Mouse (Mus musculus): ENCODE results near the gene Taf3. TPM values are rescaled to one million over a fixed set of nuclear protein-coding genes. Genes with fewer than 3 reads are reported as not detected.

Taf3 gene
- total and polyA plus RNA-seq, 3 experiments: 5.5 to 30.8 (median 20.8) TPM

DNA sequence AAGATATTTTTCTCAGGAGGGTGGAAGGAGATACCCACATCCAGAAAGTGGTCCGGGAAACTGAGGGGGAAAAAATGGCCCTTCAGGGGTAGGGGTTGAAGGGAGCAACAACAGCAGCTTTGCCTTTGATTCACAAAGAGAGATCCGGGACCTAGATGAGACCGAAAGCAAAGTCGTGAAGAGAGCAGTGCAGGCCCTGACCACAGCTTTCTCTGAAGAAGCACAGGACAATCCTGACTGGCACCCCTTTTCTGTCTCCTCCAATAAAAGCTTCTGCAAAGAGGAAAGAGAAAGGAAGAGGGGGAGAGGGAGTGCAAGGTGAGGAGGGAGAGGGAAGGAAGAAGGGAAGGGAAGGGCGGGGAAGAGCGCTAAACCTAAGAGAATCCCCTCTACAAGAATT is 176.6 kb downstream of the Taf3 start:
- no peak for TF ChIP-seq POLR2AphosphoS5 (IDR thresholded peaks at IDR 0.05; ENCODE audit: insufficient replicate concordance, low read depth, low read length)
- no peak for TF ChIP-seq TAL1 (conservative IDR thresholded peaks at IDR 0.05; ENCODE audit: low read depth, low read length)
- TF ChIP-seq GATA1 (IDR thresholded peaks at IDR 0.05; ENCODE audit: borderline replicate concordance, low read length): no peak
- no peak for TF ChIP-seq GATA2 (IDR thresholded peaks at IDR 0.05; ENCODE audit: borderline replicate concordance, low read depth, low read length)
- TF ChIP-seq CTCF (IDR thresholded peaks at IDR 0.05; ENCODE audit: low read depth, low read length): no peak
- ATAC-seq (ENCODE audit: extremely low read depth, insufficient number of reproducible peaks, low FRiP score, poor library complexity, severe bottlenecking): no peak
- H3K4me3 ChIP-seq (ENCODE audit: low read depth, low read length): no peak overlapping the region
- peaks cover 3% of the 10 kb centered on the region; the same call in 1 of the 2 replicates for H3K27me3 ChIP-seq (ENCODE audit: insufficient read depth, low read length)
- H3K36me3 ChIP-seq (replicated peaks): peaks cover 51% of the 10 kb centered on the region
- no peak for DNase-seq (ENCODE audit: low spot score)
- H3K9me3 ChIP-seq (replicated peaks): no peaks in the 10 kb centered on the region
- H3K4me1 ChIP-seq (ENCODE audit: insufficient read depth, low read depth, low read length): peaks cover 35% of the 10 kb centered on the region

DNA sequence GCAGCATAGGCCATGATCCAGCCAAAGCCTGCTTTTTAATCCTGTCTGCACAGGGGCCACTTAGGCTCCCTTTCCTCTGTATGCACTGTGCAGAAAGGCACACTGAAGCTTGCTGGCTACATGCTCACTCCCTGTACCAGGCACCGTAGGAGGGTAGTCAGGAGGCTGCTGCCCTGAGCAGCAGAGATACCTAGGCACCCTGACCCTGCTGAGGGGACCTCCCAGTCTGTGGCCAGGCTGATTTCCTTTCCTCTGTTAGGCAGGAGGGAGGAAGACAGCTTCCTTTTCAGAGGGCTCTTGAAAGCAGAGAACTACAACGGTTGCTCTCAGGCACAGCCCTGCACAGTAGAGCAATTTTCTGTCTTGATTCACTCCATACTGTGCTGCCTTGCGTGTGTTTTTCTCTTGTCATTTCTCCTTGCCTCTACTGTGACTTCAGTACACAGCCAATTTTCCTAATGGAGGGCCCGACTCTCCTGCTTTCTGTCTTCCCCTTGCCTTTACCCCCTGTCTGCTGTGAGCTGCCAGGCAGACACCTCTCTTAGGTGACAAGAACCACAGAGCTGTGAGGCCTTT is 177.2 kb downstream of the Taf3 start:
- Histone ChIP-seq H3K4me1 (ENCODE audit: insufficient read depth, low read depth, low read length) (peaks cover 35% of the 10 kb centered on the region), H3K27me3 (ENCODE audit: insufficient read depth, low read length) (no peaks in the 10 kb centered on the region; the same call in 1 of the 2 replicates), H3K4me3 (ENCODE audit: low read depth, low read length) (no peak overlapping the region), H3K36me3 (replicated peaks) (peaks cover 52% of the 10 kb centered on the region), H3K9me3 (replicated peaks) (no peaks in the 10 kb centered on the region)
- no peak for DNase-seq (ENCODE audit: low spot score)
- ATAC-seq (ENCODE audit: extremely low read depth, insufficient number of reproducible peaks, low FRiP score, poor library complexity, severe bottlenecking): peak; percentile 37
- TF ChIP-seq CTCF (IDR thresholded peaks at IDR 0.05; ENCODE audit: low read depth, low read length) (no peak), TAL1 (conservative IDR thresholded peaks at IDR 0.05; ENCODE audit: low read depth, low read length) (no peak), GATA1 (IDR thresholded peaks at IDR 0.05; ENCODE audit: borderline replicate concordance, low read length) (no peak), POLR2AphosphoS5 (IDR thresholded peaks at IDR 0.05; ENCODE audit: insufficient replicate concordance, low read depth, low read length) (no peak), GATA2 (IDR thresholded peaks at IDR 0.05; ENCODE audit: borderline replicate concordance, low read depth, low read length) (no peak)

DNA sequence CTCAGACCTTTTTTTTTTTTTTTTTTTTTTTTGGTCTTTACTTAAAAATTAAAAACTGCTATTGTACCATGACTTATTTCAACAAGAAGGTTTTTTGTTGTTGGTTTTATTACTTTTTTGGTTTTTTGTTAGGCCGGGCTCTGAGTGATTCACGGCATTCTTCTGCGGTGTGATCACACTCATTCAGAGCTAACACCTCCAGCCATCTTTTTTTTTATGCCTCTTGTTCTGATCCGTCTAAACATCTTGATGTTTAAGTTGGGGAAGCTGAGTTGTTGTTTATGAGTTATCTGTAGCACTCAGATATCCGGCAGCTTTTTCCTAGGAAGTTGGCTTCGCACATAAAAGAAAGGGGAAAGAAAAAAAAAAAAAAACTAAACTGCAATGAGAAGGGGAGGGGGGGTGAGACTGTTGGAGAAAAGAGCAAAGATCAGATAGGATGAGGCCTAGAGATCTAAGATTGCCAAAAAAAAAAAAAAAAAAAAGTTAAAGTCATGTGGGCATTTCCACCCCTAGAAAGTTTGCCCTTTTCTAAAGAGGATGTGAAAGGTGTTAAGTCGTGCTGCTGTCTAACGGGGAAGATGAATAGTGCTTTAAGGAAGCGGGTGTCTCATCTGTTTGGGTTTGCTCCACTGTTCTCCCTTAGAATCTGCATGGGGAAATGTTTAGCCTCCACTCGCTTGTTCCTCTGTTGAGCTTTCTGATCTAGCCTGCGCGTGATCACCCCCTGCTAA is 181.1 kb downstream of the Taf3 start:
- Histone ChIP-seq H3K27me3 (ENCODE audit: insufficient read depth, low read length) (no peaks in the 10 kb centered on the region), H3K9me3 (replicated peaks) (no peaks in the 10 kb centered on the region), H3K36me3 (replicated peaks) (peaks cover 42% of the 10 kb centered on the region), H3K4me1 (ENCODE audit: insufficient read depth, low read depth, low read length) (peaks cover 21% of the 10 kb centered on the region), H3K4me3 (ENCODE audit: low read depth, low read length) (no peak overlapping the region)
- ATAC-seq (ENCODE audit: extremely low read depth, insufficient number of reproducible peaks, low FRiP score, poor library complexity, severe bottlenecking): no peak
- no peak for DNase-seq (ENCODE audit: low spot score)
- TF ChIP-seq TAL1 (conservative IDR thresholded peaks at IDR 0.05; ENCODE audit: low read depth, low read length): no peak
- no peak for TF ChIP-seq GATA1 (IDR thresholded peaks at IDR 0.05; ENCODE audit: borderline replicate concordance, low read length)
- no peak for TF ChIP-seq CTCF (IDR thresholded peaks at IDR 0.05; ENCODE audit: low read depth, low read length)
- TF ChIP-seq GATA2 (IDR thresholded peaks at IDR 0.05; ENCODE audit: borderline replicate concordance, low read depth, low read length): no peak
- no peak for TF ChIP-seq POLR2AphosphoS5 (IDR thresholded peaks at IDR 0.05; ENCODE audit: insufficient replicate concordance, low read depth, low read length)

Other genes with a start within 250 kb of the Taf3 start
- not detected in 2 replicates for gene 4930412O13Rik, start 167.3 kb downstream of the Taf3 start, total RNA-seq (2014; fragmentation: Nextera tagmentation)
- gene 4930412O13Rik, start 167.3 kb downstream of the Taf3 start, total RNA-seq (2017): not detected in 2 replicates
- gene 4930412O13Rik, start 167.3 kb downstream of the Taf3 start, polyA plus RNA-seq (2012): not detected in 2 replicates
- 12.2 and 13.6 TPM in 2 replicates for gene 9230102O04Rik, start 159.1 kb downstream of the Taf3 start, total RNA-seq (2014; fragmentation: Nextera tagmentation)
- 3.9 and 5.0 TPM in 2 replicates for gene 9230102O04Rik, start 159.1 kb downstream of the Taf3 start, total RNA-seq (2017)
- 2.9 and 4.9 TPM in 2 replicates for gene 9230102O04Rik, start 159.1 kb downstream of the Taf3 start, polyA plus RNA-seq (2012)
- gene Gata3, start 158.6 kb downstream of the Taf3 start, total RNA-seq (2014; fragmentation: Nextera tagmentation): 13.5 and 19.2 TPM in 2 replicates
- 1.9 TPM in 2 replicates for gene Gata3, start 158.6 kb downstream of the Taf3 start, total RNA-seq (2017)
- gene Gata3, start 158.6 kb downstream of the Taf3 start, polyA plus RNA-seq (2012): 17.8 and 18.4 TPM in 2 replicates
- gene Atp5c1, start 31.9 kb upstream of the Taf3 start, total RNA-seq (2014; fragmentation: Nextera tagmentation): 368 and 432 TPM in 2 replicates
- gene Atp5c1, start 31.9 kb upstream of the Taf3 start, total RNA-seq (2017): 488 and 539 TPM in 2 replicates
- 23.2 and 34.2 TPM in 2 replicates for gene Atp5c1, start 31.9 kb upstream of the Taf3 start, polyA plus RNA-seq (2012)
- gene Kin, start 32.0 kb upstream of the Taf3 start, total RNA-seq (2014; fragmentation: Nextera tagmentation): 25.5 and 35.5 TPM in 2 replicates
- gene Kin, start 32.0 kb upstream of the Taf3 start, total RNA-seq (2017): 33.0 and 44.7 TPM in 2 replicates
- 2.5 and 5.4 TPM in 2 replicates for gene Kin, start 32.0 kb upstream of the Taf3 start, polyA plus RNA-seq (2012)
- gene Itih2, start 82.8 kb upstream of the Taf3 start, total RNA-seq (2014; fragmentation: Nextera tagmentation): not detected in 2 replicates
- 0.05 TPM in 1 of 2 replicates, not detected in the other for gene Itih2, start 82.8 kb upstream of the Taf3 start, total RNA-seq (2017)
- gene Itih2, start 82.8 kb upstream of the Taf3 start, polyA plus RNA-seq (2012): not detected in 2 replicates
- gene Itih5, start 105.0 kb upstream of the Taf3 start, total RNA-seq (2014; fragmentation: Nextera tagmentation): not detected in 2 replicates
- gene Itih5, start 105.0 kb upstream of the Taf3 start, total RNA-seq (2017): 0.06 and 0.11 TPM in 2 replicates
- gene Itih5, start 105.0 kb upstream of the Taf3 start, polyA plus RNA-seq (2012): not detected in 2 replicates

Data from G1E (cell line).